Comparison of ENCODE assay signal across 21 mouse cellular contexts in the genomic region with DNA sequence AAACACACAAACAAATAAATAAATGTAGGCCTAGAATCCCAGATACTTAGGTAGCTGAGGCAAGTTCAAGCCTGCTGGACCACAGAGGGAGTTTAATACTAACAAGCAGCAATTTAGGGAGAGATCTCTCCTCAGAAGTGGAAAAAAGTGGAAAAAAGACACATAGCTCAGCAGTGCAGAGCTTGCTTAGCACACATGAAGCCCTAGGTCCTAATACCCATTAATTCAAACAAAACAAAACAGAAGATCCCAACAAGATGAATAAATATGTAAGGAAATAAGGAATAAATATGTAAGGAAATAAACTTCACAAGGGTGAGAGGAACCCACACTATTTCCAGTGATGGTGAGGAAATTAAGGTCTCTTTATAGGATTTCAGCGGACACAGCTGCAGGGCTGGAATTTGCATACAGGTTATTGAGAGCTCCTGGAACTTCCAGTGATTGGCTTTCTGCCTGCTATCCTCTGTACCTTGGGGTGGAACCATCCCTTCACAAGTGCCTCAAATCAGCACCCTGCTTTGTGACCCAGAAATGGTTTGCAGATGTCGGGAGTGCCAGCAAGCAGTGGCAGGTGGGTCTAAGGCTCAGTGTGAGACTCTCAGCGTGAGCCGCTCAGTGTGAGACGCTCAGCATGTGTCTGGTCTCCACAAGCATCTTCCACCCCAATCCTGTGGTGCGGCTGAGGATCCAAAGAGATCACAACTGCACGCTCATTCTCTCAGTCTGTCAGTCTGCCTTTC. TPM values are rescaled to one million over a fixed set of nuclear protein-coding genes. Genes with fewer than 3 reads are reported as not detected.
DNase-seq lines count a peak whose midpoint lies in the region; TF ChIP-seq lines count a peak whose summit lies in the region.
"Had no signal": no experiment of that assay in that cellular context is flagged by ENCODE, and none has a peak within 500 bp of the region (broad histone marks: within the 10 kb centered on the region; RNA-seq: fewer than 3 reads in every experiment).

No protein-coding gene starts in this region.

- no peak overlapping the region for H3K27ac ChIP-seq in gastrocnemius, adult 2 months
- H3K27ac ChIP-seq: embryonic facial prominence, embryonic 13.5 days; embryonic facial prominence, embryonic 15.5 days; forebrain, embryonic 10.5 days; forebrain, embryonic 12.5 days had no signal

- DNase-seq in cerebellum, adult 11-12 months, result peak; percentile 11
- DNase-seq in cerebellum, postnatal 36 days, result no peak
- DNase-seq in gastrocnemius, adult 2 months, result peak; percentile 12
- no peak for DNase-seq in gastrocnemius, postnatal 14 days
- no peak for DNase-seq in lung, adult 18-20 months
- DNase-seq: adrenal gland, adult 2 months; adrenal gland, postnatal 10 days; adrenal gland, postnatal 25 days; B cell, adult 2 months; cerebellum, adult 18-20 months; cerebellum, adult 8-10 months; cerebellum, postnatal 10 days; embryo, embryonic 11 days had no signal

- intact Hi-C loops in gastrocnemius, adult 2 months (cut with DNase I), result no loop called here
- intact Hi-C loops in gastrocnemius, postnatal 14 days (cut with DNase I; ENCODE audit: low total_unique reads), result no loop called here

- peak overlapping the region; percentile 75; the same call in 1 of the 2 replicates for H3K4me3 ChIP-seq in gastrocnemius, adult 2 months
- H3K4me3 ChIP-seq: embryonic facial prominence, embryonic 13.5 days; embryonic facial prominence, embryonic 15.5 days; erythroblast, embryonic 14.5 days; forebrain, embryonic 10.5 days; forebrain, embryonic 12.5 days had no signal

- TF ChIP-seq CTCF in gastrocnemius, adult 2 months (IDR thresholded peaks at IDR 0.05), result no peak

RNA-seq across cellular contexts. Expression of a gene that starts 9.5 kb away (rescaled TPM):
- 10 to 100 TPM; 11.6 to 17.5 TPM for total RNA-seq in gastrocnemius, adult 2 months (2021)
- 10 to 100 TPM; 27.5 to 38.5 TPM for total RNA-seq in gastrocnemius, postnatal 14 days (2021)
- total RNA-seq: G1E had no signal

RNA-seq across cellular contexts. Expression of a gene that starts 16.4 kb away (rescaled TPM):
- 100 to 1,000 TPM in 1 of 2 experiments, 10 to 100 TPM in 1; 70.3 to 119 TPM for total RNA-seq in gastrocnemius, adult 2 months (2021)
- total RNA-seq in gastrocnemius, postnatal 14 days (2021), result 100 to 1,000 TPM in 1 of 2 experiments, 10 to 100 TPM in 1; 96.8 to 123 TPM
- total RNA-seq: G1E had no signal

RNA-seq across cellular contexts. Expression of a gene that starts 19.4 kb away (rescaled TPM):
- 1 to 10 TPM; 2.3 to 5.7 TPM for total RNA-seq in gastrocnemius, adult 2 months (2021)
- 1 to 10 TPM; 1.9 to 2.9 TPM for total RNA-seq in gastrocnemius, postnatal 14 days (2021)
- total RNA-seq: CH12.LX; common myeloid progenitor, adult 5-6 weeks had no signal

RNA-seq across cellular contexts. Expression of a gene that starts 35.9 kb away (rescaled TPM):
- total RNA-seq in gastrocnemius, adult 2 months (2021), result not detected
- under 1 TPM in 1 of 2 experiments, not detected in 1; 0.09 TPM for total RNA-seq in gastrocnemius, postnatal 14 days (2021)
- total RNA-seq: CH12.LX; common myeloid progenitor, adult 5-6 weeks had no signal

Comparison
In these comparisons a context has a peak if more than half of its experiments do, and no peak if none do; other contexts are left out.
1. DNase-seq: peak in cerebellum, adult 11-12 months (single experiment) and gastrocnemius, adult 2 months (single experiment); none in cerebellum, postnatal 36 days (0 of 2), gastrocnemius, postnatal 14 days (single experiment) and lung, adult 18-20 months (0 of 2).